Mouse (Mus musculus) cerebellum, postnatal 4 days (tissue): ENCODE results near the gene Surf2.
A peak's percentile ranks its signal among the peaks of the same experiment; 100 is the strongest.

ENCODE experiments used
- DNase-seq, 2 experiments: peaks; one replicate each; pipeline ENCODE4 v3.0.0; 2022; ENCODE audit warnings: low spot score in 2 of 2, mixed read lengths in 1 of 2

The Surf2 gene

DNA sequence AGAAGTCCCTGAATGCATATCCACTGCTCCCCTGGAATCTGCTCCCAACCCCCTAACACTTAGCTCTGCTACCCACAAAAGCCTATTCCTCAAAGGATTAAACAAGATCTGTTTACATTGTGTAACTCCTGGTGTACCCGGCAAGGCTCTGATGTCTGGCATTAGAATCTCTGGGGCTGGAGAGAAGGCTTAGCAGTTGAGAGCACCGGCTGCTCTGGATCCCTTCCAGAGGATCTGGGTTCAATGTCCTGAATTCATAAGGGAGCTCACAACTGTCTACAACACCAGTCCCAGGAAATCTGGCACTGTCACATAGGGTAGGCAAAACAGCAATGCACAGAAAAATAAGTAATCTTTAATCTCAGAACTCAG is 41.3 kb downstream of the Surf2 start:
- no peak for DNase-seq

DNA sequence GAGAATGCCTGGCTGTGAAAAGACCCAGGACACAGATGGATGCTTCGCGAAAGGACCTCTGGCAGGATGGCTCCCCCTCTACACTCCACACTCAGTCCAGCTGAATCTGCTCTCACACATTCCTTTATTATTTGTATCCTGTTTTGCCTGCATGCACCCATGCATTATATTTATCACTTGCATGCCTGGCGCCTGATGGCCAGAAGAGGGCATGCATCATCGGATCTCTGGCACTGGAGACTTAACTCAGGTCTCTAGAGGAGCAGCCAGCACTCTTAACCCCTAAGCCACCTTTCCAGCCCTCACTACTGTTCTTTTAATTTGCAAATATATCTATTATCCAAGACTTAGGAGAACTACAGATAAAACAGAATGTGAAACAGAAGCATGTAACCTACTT is 44.6 kb downstream of the Surf2 start:
- no peak for DNase-seq

DNA sequence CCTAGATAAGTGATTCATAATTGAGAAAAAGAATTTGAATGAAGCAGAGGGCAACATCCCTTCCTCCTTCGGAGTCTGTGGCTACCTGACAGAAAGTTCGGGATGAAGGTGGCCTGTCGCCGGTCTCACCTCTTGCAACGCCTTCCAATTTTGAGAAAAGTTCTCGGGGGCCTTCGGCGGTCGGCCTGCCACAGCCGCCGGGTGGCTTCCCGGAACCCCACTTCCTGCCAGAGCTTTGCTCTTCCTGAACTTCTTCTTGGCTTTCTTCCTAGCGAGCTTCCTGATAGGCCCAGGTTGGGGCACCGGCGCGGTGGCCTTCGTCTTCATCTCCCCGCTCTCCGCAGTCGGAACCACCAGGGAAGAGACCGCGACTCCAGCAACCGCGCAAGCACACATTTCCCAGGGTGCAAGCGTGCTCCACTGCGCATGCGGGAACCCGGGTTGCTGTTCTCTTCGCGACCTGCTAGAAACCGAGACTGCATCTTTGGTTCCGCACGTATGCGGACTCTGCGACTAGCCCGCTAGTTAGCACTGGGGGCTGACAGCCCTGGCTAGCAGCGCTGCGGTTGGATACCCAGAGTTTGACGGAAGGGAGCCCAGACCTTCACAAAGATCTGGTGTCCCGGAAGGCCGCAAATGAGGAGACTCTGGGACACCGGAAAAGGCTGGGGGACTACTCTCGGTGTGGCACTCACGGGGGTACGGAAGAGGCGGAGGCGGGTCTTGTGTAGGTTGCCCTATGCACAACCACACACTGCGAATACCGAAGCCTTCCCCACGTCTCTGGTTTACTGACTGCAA is 48.0 kb downstream of the Surf2 start, which contains the start of gene Rexo4:
Gene Rexo4, minus strand, starts transcription at position 464 of the 801 bp plus-strand sequence.
- DNase-seq = peak; percentile 88 to 93

DNA sequence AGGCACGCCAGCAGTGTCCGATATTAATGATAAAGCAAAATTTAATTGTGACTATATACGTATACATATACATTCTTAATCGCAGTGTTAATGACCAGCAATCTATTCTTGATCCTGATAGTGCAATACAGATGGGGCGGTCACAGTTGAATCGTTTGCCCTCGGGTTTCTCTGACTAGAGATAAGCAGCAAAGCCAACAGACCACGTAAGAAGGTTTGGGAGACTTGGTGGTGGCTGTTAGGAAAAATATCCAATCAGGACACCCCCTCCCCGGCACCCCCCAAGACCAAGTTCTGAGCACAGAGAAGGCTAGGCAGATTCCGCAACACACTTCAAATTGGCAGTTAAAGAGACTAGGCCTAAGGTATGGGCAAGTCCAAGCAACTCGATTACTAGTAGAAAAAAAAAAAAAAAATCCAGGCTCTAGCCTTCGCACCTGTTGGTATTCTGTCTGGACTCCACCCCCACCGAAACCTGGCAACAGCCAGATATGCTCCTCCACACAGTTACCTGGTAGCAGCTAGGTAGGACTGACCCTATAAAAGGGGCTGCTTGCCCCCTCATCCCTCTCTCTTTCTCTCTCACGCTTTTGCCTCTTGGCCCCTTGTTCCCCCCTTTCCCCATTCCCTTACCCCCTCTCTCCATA is 48.7 kb downstream of the Surf2 start:
- DNase-seq = no peak

DNA sequence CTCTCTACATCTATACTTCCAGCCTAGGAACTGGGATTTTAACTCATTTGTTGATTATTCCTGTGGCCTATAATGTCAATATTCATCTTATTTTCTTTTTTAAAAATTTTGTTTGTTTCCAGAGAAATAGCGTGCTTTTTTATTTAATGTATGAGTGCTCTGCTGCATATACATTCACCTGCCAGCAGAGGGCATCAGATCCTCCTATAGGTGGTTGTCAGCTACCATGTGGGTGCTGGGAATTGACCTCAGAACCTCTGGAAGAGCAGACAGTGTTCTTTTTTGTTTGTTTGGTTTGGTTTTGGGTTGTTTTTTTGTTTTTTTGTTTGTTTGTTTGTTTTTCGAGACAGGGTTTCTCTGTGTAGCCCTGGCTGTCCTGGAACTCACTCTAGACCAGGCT is 51.1 kb downstream of the Surf2 start:
- DNase-seq = no peak
